Mouse (Mus musculus): ENCODE data around the gene Epha3. TPM values are rescaled to one million over a fixed set of nuclear protein-coding genes. Genes with fewer than 3 reads are reported as not detected.

Gene Epha3
- total RNA-seq, 4 experiments from 2014 or later: 8.6 to 10.9 (median 9.7) TPM

DNA sequence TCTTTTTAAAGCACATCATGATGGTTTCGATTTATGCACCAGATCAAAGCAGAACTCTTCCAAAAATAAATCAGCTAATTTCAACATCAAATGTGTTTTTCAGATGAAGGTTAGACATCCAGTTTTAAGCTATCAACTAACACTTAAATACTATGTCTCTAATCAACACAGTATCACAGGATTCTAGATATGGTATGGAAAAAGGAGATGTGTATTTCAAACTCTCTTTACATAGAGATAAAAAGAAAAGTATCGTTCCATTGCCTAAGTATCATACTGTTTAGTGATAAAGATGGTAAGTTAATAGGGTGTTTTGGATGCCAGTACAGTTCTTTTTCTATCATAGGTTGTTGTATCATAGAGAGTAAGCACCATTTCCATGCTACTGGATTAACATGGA is 353.9 kb downstream of the Epha3 start:
- DNase-seq (ENCODE audit: low spot score in 2 of 2): no peak

DNA sequence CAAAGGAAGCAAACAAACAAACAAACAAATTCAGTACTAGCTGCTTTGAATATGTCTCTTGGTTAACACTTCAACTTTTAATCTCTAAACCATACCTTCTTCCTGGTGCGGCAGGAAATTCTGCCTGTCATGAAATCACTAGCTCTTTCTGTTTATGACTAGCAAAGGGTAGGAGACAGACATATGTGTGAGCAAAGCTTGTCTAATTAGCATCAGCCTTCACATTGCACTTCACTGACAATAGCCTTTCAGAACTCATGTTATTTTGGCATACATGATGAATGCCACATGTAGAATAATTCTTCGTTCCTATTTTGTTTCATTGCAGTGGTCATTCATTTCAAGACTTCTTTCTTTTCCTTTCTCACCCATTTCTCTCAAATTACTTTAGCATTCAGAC is 357.5 kb downstream of the Epha3 start:
- no peak for DNase-seq (ENCODE audit: low spot score in 2 of 2)

DNA sequence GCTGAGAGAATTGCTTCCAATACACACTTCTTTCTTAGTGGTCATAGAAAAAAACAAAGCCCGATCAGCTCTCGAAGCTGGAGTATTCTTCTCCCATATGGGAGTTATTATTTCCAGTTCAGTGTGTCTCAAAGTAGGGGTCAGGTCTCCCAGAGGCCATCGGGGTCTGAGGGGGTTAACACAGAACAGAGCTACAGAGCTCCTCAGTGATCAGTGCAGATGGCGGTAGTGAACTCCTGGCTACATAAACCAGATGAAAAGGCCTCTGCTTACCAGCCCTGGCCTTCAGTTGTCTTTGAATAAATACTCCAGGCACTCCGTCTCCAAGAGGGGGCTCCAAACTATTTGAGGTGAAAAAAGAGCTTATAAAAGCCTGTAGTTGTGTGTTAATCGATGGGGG is 362.5 kb downstream of the Epha3 start:
- no peak for DNase-seq (ENCODE audit: low spot score in 2 of 2)

DNA sequence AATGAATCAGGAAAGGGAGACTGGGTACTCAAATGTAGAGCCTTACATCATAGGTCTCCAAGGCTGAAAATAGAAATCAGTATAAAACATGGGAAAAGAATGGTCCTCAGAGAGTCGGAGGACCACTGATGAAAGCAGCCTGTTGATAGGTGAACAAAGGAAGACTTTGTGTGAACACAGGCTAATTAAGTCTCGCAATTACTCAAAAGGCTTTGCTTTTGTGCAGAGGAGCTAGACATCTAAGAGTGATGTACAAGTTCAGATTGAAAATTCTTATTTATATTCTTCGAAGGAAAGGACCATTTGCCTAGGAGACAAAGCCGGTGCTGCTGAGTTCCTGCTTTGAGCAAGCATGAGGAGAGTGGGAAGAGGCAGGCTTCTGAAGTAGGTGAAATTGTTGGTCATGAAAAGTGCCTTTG is 363.0 kb downstream of the Epha3 start:
- DNase-seq (ENCODE audit: low spot score in 2 of 2): no peak

All from left cerebral cortex, adult 8-10 months (tissue).